Mouse (Mus musculus): ENCODE measurements around the gene Dab2ip.

DNA sequence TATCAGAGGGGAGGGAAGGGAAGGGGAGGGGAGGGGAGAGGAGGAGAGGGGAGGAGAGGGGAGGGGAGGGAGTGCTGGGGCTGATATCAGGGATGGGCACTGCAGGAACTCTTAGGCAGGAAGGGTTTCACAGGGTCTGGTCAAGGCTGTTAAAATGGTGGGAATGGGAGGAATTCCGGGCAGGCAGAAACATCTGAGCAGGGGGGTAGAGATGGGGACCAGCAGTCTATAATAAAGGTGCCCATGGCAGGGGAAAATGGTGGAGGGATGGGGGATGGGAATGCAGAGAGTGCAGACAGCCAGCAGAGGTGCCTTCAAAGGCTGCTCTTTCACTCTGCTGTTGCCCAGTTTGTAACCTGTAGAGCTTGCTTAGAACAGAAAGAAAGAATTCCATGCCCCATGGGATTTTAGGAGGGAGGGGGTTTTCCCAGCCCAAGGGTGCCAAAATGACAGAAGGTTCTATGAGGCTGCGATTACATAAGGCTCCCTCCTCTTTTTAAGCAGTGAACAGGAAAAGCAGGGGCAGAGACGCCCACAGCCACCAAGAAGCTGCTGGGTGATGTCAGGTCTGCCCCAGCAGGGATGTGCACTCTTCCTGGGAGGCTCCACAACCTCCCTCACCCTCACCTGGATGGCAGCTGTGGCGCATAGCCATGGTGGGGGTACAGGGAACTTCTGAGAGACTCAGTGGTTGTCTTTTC, 210.6 kb downstream of the Dab2ip start:
- no peak for TF ChIP-seq CTCF (IDR thresholded peaks at IDR 0.05)
- TF ChIP-seq EP300 (IDR thresholded peaks at IDR 0.05; ENCODE audit: insufficient read depth, low read depth, low read length) = no peak
